Mouse (Mus musculus): ENCODE measurements around the gene Dnah7b. TPM values are rescaled to one million over a fixed set of nuclear protein-coding genes. Genes with fewer than 3 reads are reported as not detected.
"Not testable (repeated sequence)": the region's sequence is repeated elsewhere in the genome, so short reads cannot be mapped to it uniquely, and the experiment has no call there.

Dnah7b gene
- polyA plus RNA-seq, 1 experiment, result 0.79 TPM

- H3K9ac ChIP-seq (ENCODE audit: low read depth, poor library complexity, severe bottlenecking), result no peak overlapping the region
- no peaks in the 10 kb centered on the region for H3K27me3 ChIP-seq (ENCODE audit: control insufficient read depth, insufficient read depth, low read length, poor library complexity, severe bottlenecking)
These were observed 11.8 kb downstream of the Dnah7b start for GRCm38 (mm10) chr1:46077891-46078290.

GRCm38 (mm10) chr1:46100484-46100883 is 34.4 kb downstream of the Dnah7b start:
- Histone ChIP-seq H3K27ac (ENCODE audit: insufficient read depth, low read length) (no peak overlapping the region), H3K4me1 (ENCODE audit: control insufficient read depth, insufficient read depth, low read length) (no peaks in the 10 kb centered on the region), H3K9me3 (replicated peaks; ENCODE audit: control insufficient read depth, insufficient read depth, low read length, poor library complexity, severe bottlenecking) (no peaks in the 10 kb centered on the region), H3K4me3 (ENCODE audit: low read depth, low read length) (no peak overlapping the region), H3K36me3 (ENCODE audit: control insufficient read depth, insufficient read depth, low read length, poor library complexity, severe bottlenecking) (no peaks in the 10 kb centered on the region), H3K9ac (ENCODE audit: low read depth, poor library complexity, severe bottlenecking) (no peak overlapping the region), H3K27me3 (ENCODE audit: control insufficient read depth, insufficient read depth, low read length, poor library complexity, severe bottlenecking) (no peaks in the 10 kb centered on the region)
- TF ChIP-seq CTCF (IDR thresholded peaks at IDR 0.05; ENCODE audit: low read depth, low read length) (no peak), EP300 (IDR thresholded peaks at IDR 0.05; ENCODE audit: insufficient read depth, low read depth, low read length) (no peak), POLR2A (IDR thresholded peaks at IDR 0.05; ENCODE audit: insufficient read depth, low read length) (no peak)

More at GRCm38 (mm10) chr1:46077891-46078290, 11.8 kb downstream of the Dnah7b start:
- no peaks in the 10 kb centered on the region for H3K36me3 ChIP-seq (ENCODE audit: control insufficient read depth, insufficient read depth, low read length, poor library complexity, severe bottlenecking)
- H3K4me1 ChIP-seq (ENCODE audit: control insufficient read depth, insufficient read depth, low read length), result no peaks in the 10 kb centered on the region
- no peak for TF ChIP-seq EP300 (IDR thresholded peaks at IDR 0.05; ENCODE audit: insufficient read depth, low read depth, low read length)
- no peak for TF ChIP-seq CTCF (IDR thresholded peaks at IDR 0.05; ENCODE audit: low read depth, low read length)
- no peak for TF ChIP-seq POLR2A (IDR thresholded peaks at IDR 0.05; ENCODE audit: insufficient read depth, low read length)
- no peak overlapping the region for H3K4me3 ChIP-seq (ENCODE audit: low read depth, low read length)
- H3K27ac ChIP-seq (ENCODE audit: insufficient read depth, low read length), result no peak overlapping the region
- H3K9me3 ChIP-seq (replicated peaks; ENCODE audit: control insufficient read depth, insufficient read depth, low read length, poor library complexity, severe bottlenecking), result 0 out of 2 replicates have a peak, but pooled peaks cover 2% of the 10 kb centered on the region

GRCm38 (mm10) chr1:46112606-46113005 is 46.5 kb downstream of the Dnah7b start:
- H3K27ac ChIP-seq (ENCODE audit: insufficient read depth, low read length); H3K4me3 ChIP-seq (ENCODE audit: low read depth, low read length); H3K36me3 ChIP-seq (ENCODE audit: control insufficient read depth, insufficient read depth, low read length, poor library complexity, severe bottlenecking); H3K9me3 ChIP-seq (replicated peaks; ENCODE audit: control insufficient read depth, insufficient read depth, low read length, poor library complexity, severe bottlenecking); H3K9ac ChIP-seq (ENCODE audit: low read depth, poor library complexity, severe bottlenecking); H3K4me1 ChIP-seq (ENCODE audit: control insufficient read depth, insufficient read depth, low read length); H3K27me3 ChIP-seq (ENCODE audit: control insufficient read depth, insufficient read depth, low read length, poor library complexity, severe bottlenecking): not testable (repeated sequence)

GRCm38 (mm10) chr1:46117179-46117578 is 51.1 kb downstream of the Dnah7b start:
- not testable (repeated sequence) for H3K4me3 ChIP-seq (ENCODE audit: low read depth, low read length); H3K9me3 ChIP-seq (replicated peaks; ENCODE audit: control insufficient read depth, insufficient read depth, low read length, poor library complexity, severe bottlenecking); H3K36me3 ChIP-seq (ENCODE audit: control insufficient read depth, insufficient read depth, low read length, poor library complexity, severe bottlenecking); H3K4me1 ChIP-seq (ENCODE audit: control insufficient read depth, insufficient read depth, low read length); H3K9ac ChIP-seq (ENCODE audit: low read depth, poor library complexity, severe bottlenecking); H3K27me3 ChIP-seq (ENCODE audit: control insufficient read depth, insufficient read depth, low read length, poor library complexity, severe bottlenecking); H3K27ac ChIP-seq (ENCODE audit: insufficient read depth, low read length)

GRCm38 (mm10) chr1:46128058-46128457 is 61.9 kb downstream of the Dnah7b start:
- TF ChIP-seq POLR2A (IDR thresholded peaks at IDR 0.05; ENCODE audit: insufficient read depth, low read length), result no peak
- no peak for TF ChIP-seq CTCF (IDR thresholded peaks at IDR 0.05; ENCODE audit: low read depth, low read length)
- TF ChIP-seq EP300 (IDR thresholded peaks at IDR 0.05; ENCODE audit: insufficient read depth, low read depth, low read length), result no peak
- Histone ChIP-seq H3K36me3 (ENCODE audit: control insufficient read depth, insufficient read depth, low read length, poor library complexity, severe bottlenecking) (no peaks in the 10 kb centered on the region), H3K4me1 (ENCODE audit: control insufficient read depth, insufficient read depth, low read length) (no peaks in the 10 kb centered on the region), H3K27ac (ENCODE audit: insufficient read depth, low read length) (no peak overlapping the region), H3K4me3 (ENCODE audit: low read depth, low read length) (no peak overlapping the region), H3K9me3 (replicated peaks; ENCODE audit: control insufficient read depth, insufficient read depth, low read length, poor library complexity, severe bottlenecking) (no peaks in the 10 kb centered on the region), H3K27me3 (ENCODE audit: control insufficient read depth, insufficient read depth, low read length, poor library complexity, severe bottlenecking) (no peaks in the 10 kb centered on the region), H3K9ac (ENCODE audit: low read depth, poor library complexity, severe bottlenecking) (no peak overlapping the region)

- H3K4me3 ChIP-seq (ENCODE audit: low read depth, low read length); H3K4me1 ChIP-seq (ENCODE audit: control insufficient read depth, insufficient read depth, low read length): not testable (repeated sequence)
These were observed 130.7 kb downstream of the Dnah7b start for GRCm38 (mm10) chr1:46196835-46197234.

GRCm38 (mm10) chr1:46201169-46201568 is 135.1 kb downstream of the Dnah7b start:
- H3K27me3 ChIP-seq (ENCODE audit: control insufficient read depth, insufficient read depth, low read length, poor library complexity, severe bottlenecking); H3K27ac ChIP-seq (ENCODE audit: insufficient read depth, low read length); H3K9ac ChIP-seq (ENCODE audit: low read depth, poor library complexity, severe bottlenecking); H3K4me3 ChIP-seq (ENCODE audit: low read depth, low read length); H3K4me1 ChIP-seq (ENCODE audit: control insufficient read depth, insufficient read depth, low read length); H3K9me3 ChIP-seq (replicated peaks; ENCODE audit: control insufficient read depth, insufficient read depth, low read length, poor library complexity, severe bottlenecking); H3K36me3 ChIP-seq (ENCODE audit: control insufficient read depth, insufficient read depth, low read length, poor library complexity, severe bottlenecking): not testable (repeated sequence)

More at GRCm38 (mm10) chr1:46196835-46197234, 130.7 kb downstream of the Dnah7b start:
- H3K27ac ChIP-seq (ENCODE audit: insufficient read depth, low read length); H3K27me3 ChIP-seq (ENCODE audit: control insufficient read depth, insufficient read depth, low read length, poor library complexity, severe bottlenecking); H3K9me3 ChIP-seq (replicated peaks; ENCODE audit: control insufficient read depth, insufficient read depth, low read length, poor library complexity, severe bottlenecking); H3K9ac ChIP-seq (ENCODE audit: low read depth, poor library complexity, severe bottlenecking); H3K36me3 ChIP-seq (ENCODE audit: control insufficient read depth, insufficient read depth, low read length, poor library complexity, severe bottlenecking): not testable (repeated sequence)

- H3K27me3 ChIP-seq (ENCODE audit: control insufficient read depth, insufficient read depth, low read length, poor library complexity, severe bottlenecking); H3K9me3 ChIP-seq (replicated peaks; ENCODE audit: control insufficient read depth, insufficient read depth, low read length, poor library complexity, severe bottlenecking): not testable (repeated sequence)
These were observed 144.0 kb downstream of the Dnah7b start for GRCm38 (mm10) chr1:46210014-46210588.

GRCm38 (mm10) chr1:46222704-46223103 is 156.6 kb downstream of the Dnah7b start:
- H3K27ac ChIP-seq (ENCODE audit: insufficient read depth, low read length); H3K9me3 ChIP-seq (replicated peaks; ENCODE audit: control insufficient read depth, insufficient read depth, low read length, poor library complexity, severe bottlenecking); H3K4me1 ChIP-seq (ENCODE audit: control insufficient read depth, insufficient read depth, low read length); H3K9ac ChIP-seq (ENCODE audit: low read depth, poor library complexity, severe bottlenecking); H3K27me3 ChIP-seq (ENCODE audit: control insufficient read depth, insufficient read depth, low read length, poor library complexity, severe bottlenecking); H3K36me3 ChIP-seq (ENCODE audit: control insufficient read depth, insufficient read depth, low read length, poor library complexity, severe bottlenecking); H3K4me3 ChIP-seq (ENCODE audit: low read depth, low read length): not testable (repeated sequence)

More at GRCm38 (mm10) chr1:46210014-46210588, 144.0 kb downstream of the Dnah7b start:
- H3K27ac ChIP-seq (ENCODE audit: insufficient read depth, low read length); H3K4me3 ChIP-seq (ENCODE audit: low read depth, low read length); H3K4me1 ChIP-seq (ENCODE audit: control insufficient read depth, insufficient read depth, low read length); H3K36me3 ChIP-seq (ENCODE audit: control insufficient read depth, insufficient read depth, low read length, poor library complexity, severe bottlenecking); H3K9ac ChIP-seq (ENCODE audit: low read depth, poor library complexity, severe bottlenecking): not testable (repeated sequence)

Data from ES-Bruce4 (cell line).